Mouse (Mus musculus) layer of hippocampus, postnatal 36 days (tissue): ENCODE measurements around the gene Srcin1. TPM values are rescaled to one million over a fixed set of nuclear protein-coding genes. Genes with fewer than 3 reads are reported as not detected.

Experiments used
- DNase-seq, 2 experiments: peaks; one replicate each; pipeline ENCODE4 v3.0.0; 2022
- total RNA-seq, 2 experiments: library from RNA; stranded (reverse); gene quantifications; 2 replicates each; pipeline ENCODE4 v1.2.3; 2021

Gene Srcin1
- total RNA-seq, 2 experiments from 2014 or later: 230 to 247 TPM

DNA sequence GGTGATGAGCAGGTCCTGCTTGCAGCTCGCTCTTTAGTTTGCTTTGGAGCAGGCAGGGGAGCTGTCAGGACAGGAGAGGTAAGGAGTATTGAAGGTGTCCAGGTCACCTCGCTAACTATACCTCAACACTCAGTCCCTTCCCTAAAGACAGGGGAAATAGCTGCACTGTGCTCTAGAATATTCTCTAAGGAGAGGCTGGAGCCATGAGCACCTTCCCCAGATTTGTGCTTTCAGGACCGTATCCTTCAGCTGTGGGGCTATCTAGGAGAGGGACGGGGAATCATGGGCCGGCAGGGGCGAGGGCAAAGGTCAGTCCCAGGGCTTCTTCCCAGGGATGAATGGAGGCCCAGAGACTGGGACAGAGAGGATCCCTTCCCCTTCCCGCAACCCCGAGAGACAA is 23.8 kb downstream of the Srcin1 start:
- DNase-seq: no peak

DNA sequence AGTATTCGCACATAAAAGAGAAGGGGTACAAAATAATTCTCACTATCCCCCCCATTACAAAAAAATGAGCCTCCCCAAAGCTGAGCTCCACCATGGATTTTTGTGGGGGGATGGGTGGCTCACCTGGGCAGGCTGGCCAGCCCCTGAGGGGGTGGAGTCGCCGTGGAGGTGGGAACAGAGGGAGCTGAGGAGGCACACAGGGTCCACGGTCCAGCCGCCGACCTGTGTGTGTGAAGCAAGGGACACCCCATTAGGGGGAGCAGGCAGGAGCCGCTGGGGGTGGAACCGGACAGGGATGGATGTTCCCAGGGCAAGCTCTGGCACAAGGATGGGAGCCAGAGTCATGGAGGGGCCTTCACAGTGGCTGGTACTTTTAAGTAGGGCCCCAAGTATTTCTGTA is 27.2 kb downstream of the Srcin1 start:
- DNase-seq: no peak

DNA sequence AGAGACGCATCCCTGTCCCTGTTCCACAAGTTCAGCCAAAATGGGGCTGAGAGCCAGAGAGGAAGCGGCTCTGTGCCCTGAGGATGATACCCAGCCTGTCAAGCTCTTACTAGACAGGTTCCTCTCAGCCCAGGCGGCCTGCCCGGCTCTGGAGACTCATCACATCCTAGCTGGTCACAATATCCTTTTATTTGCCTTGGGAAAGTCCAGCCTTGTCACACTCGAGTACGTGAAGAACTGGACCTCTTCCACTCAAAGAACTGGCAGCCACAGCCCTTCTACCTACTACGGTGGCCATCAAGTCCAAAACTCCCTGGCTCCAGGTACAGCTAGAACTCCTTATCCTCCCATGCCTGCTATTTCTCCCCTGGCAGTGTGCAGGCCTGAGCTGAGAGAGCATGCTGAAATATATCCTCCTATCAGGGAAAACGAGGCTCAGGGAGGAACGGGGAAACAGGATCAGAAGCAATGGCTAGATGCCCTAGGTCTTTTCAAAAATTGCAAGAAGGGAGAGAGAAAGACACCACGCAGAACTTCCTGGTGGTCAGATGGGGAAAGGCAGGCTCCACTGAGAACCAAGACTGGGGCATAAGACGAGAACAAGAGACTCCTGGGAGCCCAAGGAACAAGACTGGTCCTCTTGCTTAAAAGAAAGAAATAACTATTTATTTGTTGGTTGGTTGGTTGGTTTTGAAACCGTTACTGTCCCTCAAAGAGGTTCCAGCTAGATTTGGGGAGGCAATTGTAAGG is 27.9 kb downstream of the Srcin1 start:
- DNase-seq: no peak

DNA sequence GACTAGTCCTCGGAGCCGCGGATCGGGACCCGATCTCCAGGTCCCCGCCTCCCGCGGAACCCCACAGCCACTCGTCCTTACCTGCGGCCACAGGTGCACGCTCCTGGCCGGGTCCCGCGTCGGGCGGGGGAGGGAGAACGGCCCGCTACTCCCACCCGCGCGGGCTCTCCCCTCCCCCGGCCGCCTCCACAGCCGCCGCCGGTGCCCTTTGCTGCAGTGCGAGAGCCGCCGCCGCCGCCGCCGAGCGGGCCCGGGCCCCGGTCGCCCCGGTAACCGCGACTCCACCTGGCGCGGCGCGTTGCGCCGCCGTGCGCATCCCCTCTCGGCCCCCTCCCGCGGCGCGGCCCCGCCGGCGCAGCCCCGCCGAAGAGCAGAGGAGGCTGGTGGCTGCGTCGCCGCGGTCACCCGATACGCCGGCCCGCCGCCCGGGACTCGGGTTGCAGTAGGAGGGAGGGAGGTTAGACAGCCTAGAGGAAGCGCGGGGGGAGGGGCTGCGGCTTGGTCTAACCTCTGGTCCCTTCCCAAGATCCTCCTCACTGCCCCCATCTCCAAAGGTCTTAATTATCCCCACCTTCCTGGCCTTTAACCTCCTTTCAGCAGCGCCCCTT is 29.1 kb downstream of the Srcin1 start:
- DNase-seq: no peak

DNA sequence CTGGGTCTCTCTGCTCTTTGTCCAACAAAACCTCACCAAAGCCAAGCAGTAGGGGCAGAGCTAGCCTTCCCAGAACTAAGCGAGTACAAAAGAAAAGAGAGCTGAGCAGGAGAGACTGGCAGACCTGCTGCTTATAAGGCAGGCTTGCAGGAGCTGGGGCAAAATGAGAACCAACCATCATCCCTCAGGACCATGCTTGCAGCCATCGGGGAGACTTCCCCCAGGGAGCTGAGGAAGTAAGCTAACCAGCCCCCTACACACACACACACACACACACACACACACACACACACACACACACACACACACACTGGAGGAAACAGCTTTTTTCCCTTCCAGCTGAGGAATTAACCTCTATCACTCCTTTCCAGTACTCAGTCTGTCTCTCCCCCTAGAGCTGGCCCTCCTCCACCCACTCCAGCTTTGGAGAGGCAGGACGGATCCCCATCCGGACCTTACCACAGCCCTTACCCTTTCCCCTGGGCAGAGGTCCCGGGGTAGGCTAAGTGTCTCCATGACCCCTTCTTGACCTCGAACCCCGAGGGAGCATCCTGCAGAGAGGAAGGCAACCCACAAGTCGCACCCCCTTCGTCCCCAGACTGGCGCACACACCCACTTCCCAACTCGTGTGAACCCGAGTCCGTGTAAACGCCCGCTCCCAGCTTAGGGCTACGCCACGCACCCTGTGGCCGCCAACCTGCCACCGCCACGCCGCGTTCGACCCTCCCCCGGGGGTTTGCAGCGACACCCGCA is 30.0 kb downstream of the Srcin1 start:
- DNase-seq: no peak

DNA sequence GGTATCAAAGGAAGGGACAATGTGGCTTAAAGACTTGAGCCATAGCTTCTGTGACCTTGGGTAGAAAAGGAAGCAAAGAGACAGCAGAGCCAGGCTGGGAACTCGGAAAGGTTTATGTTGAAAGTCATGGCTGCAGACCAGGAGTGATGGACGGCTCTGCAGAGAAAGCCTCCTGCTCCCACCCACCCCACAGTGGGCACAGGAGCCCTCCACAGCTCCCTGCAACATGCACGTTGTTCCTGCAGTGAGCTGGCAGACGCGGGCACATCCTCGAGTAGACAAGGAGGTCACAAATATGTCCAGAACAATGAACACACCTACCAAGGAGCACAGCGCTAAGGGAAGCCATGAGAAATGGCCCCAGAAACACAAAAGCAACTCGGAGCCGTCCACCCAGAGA is 32.1 kb downstream of the Srcin1 start:
- no peak for DNase-seq

DNA sequence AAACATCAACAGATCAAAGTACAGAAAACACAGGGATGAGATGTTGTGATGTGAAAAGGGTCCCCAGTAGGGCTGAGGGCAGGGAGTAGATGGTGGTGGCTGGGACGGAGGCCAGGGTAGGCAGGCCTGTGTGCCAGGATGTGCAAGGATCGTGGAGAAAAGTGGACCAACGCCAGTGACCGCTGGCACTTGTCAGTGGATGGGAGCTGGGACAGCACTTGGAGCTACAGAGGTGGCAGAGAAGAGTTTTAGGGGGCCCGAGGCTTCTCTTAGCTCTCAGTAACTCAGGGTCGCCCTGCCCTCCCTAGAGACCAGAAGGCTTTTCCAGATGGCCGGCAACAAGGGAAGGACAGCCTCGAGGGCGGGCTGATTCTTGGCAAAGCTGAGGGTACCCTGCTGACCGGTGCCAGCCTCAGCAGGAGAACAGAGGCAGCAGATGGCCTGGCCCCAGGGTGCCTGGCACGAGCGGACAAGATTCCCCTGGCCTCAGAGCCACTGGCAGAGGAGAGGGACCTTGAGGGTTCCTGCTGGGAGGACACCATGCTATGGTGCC is 32.7 kb downstream of the Srcin1 start:
- DNase-seq: peak; percentile 72 to 77

DNA sequence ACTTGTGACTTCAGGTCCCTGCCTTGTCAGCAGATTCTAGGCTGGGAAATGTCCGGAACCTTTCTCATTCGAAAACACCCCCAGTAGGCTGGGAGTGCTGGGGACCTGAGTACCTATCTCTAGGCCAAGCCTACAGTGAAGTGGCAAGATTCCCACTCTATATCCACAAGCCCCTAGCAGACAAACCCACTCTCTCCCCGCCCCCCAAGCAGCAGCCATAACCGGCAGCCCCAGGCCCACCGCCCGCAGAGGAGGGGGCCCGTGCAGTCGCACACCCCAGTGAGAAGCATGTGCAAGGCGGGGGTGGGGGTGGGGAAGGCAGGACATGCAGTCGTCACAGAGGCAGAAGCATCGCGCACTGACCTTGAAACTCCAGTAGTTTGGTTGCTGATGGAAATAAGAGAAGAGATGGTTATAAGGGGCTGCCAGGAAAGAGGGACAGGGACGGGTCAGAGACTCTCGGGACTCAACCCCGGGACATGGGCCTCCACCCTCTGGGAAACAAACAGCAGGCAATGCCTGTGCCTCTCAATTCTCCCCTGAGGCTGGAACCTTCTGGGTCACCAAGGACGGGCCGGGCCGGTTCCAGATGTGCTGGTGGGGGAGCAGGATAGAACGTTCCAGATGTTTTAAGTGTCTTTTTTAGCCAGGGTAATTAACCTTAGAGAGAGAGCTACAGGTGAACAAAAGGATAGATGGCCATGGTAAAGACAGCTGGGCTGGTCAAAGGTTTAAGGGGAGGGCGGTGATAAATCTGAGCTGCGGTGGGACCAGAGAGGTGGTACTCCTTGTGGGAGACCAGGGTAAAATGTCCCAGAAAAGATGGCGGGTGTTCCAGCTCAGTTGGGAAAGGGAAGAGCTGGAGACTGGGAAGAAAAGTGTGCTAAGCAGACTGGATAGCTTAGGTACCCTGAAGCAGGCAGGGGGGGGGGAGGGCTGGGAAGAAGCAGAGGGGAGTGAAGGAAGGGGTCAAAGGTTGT is 33.5 kb downstream of the Srcin1 start:
- DNase-seq: no peak

DNA sequence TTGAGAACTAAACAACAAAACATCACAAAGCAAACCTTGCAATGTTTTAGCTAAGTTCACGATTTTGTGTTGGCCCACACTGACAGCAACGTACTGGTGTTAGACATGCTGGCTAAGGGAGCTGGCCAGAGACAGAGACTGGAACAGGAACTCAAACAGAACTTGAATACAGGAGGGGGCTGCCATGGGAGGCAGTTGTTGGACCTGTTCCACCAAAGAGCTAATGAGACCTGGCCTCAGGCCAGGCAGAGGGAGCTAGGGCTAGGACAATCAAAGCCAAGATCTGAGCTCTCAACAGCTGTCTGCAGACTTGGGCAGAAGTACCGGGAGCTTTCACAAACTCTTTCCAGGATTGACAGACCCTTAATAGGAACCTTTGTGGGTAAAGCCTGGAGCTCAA is 35.4 kb downstream of the Srcin1 start:
- peak; percentile 55 to 68 for DNase-seq

DNA sequence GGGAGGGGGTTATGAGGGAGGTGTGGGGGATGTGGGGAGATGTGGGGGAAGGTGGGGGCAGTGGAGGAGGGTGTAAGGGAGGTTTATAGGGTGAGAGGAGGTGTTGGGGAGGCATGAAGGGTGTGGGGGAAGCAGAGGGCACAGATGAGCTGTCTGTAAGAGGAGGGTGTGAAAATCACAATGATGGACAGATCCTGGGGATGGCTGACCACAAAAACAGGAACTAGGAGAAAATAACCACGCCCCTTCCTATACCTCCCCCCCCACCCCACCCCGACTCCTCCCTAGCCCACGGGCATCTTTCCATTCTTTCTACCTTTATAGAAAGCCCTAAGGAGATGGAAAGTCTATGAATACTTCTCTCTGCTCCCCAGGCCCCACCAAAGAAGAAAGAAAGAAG is 35.9 kb downstream of the Srcin1 start:
- DNase-seq: no peak

DNA sequence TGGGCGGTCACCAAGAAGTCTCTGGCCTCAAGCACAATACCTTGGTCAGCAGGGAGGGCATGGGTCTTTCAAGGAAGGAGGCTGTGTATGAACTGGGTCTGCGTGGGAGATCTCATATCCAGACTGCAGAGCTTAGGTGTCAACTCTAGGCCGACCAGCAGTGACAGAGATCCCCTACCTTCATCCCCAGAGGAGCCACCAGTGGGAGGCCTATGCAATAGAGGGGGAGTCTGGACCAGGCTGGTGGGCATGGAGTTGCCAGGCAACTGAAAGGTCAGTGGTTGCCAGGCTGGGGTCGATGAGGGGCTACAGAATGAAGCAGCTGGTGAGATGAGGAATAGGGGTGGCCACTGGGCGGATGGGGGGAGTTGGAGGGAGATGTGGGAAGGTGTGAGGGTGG is 36.4 kb downstream of the Srcin1 start:
- no peak for DNase-seq

DNA sequence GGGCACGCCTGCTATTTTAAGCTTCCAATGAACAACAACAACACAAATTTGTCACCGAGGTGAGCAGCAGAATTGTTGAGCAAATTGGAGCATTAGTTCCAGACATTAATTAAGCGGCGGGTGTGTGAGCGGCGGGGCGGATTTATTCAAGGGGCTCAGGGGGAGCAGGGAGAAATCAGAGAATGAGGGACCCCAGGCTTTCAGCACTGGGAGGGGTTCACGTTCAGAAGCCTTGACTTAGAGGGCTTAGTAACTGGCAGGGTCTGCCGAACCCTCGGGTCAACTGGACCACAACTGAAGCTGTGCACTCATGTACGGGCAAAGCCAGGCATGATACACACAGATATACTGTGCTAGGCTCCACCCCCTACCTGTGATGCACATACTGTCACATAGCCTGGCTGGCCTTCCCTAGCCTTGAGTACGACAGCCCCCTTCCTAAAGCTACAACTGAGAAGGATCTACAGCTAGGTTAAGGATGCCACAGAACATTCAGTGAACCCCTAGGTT is 38.4 kb downstream of the Srcin1 start:
- DNase-seq: no peak

DNA sequence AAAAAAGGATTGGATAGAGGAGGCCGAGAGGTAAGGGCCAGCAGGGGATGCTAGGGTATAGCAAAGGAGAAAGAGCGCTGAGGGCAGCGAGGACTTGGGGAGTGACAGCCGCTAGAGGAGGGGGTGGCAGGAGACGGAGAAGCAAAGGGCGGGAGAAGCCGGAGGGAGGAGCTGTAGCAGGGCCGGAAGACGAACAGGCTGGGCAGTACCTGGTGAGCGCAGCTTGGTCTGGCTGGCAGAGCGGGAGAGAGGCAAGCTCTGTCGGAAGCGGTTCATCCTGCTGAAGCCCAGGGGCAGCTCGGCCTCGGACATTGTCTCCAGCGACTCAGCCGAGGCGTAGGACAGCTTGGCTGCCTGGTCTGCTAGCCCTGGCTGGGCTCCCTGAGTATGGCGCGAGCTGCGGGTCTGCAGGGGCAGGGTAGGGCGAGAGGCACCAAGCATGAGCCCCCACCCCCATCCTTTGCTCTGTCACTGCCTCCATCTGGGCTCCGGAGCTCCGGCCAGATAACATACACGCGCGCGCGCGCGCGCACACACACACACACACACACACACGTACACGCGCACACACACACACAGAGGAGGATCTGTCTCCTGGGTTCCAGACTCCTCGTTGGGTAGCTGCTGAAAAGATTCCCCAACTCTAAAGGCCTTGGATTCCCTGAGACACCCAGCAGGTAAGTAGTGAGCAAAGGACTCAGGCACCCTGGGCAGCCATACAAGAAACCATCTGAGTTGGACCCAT is 39.0 kb downstream of the Srcin1 start:
- DNase-seq: peak in 1 of 2 experiments; percentile 49

DNA sequence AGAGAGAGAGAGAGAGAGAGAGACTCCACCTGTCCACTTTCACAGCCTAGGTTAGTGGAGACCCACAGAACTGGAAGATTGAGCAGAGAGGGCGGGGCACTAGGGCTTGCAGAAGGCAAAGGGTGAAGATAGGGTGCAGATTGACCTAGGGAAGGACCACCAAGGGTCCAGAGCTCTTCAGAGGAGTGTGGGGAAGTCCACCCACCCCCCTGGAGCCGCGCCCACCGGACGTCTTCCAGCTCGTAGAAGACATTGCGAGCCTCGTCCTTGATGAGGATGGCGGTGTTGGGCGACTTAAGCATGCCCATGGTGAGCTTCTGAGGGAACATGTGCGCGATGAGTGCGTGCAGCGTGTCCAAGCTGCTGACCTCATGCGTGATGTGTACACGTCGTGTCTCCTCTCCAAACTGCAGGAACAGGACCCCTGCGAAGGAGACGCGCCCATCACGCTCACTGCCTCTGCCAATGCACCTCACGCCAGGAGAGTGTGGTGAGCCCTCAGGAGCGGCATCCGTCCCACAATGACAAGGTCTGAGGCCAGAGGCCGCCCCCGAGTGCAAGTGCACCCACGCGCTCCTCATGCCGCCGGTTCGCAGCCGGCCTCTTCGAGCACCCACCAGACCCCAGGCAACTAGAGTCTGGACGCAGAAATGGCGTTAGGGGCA is 39.8 kb downstream of the Srcin1 start:
- no peak for DNase-seq

DNA sequence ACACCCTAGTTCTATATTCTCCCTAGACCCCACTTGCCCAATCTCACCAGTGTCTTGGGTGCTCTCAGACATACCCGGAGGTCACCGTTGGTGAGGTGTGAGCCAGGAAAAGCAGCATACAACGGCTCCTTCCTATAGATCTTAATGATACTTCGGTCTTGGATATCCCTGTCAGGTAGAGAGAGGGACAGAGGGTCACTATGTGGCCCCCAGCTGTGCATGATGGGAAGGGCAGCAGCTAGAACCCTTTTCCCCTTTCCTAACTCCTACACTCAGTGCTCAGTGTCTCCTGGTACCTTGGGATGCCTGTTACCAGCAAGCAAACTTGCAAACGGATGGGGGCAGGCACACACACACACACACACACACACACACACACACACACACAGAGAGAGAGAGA is 40.3 kb downstream of the Srcin1 start:
- no peak for DNase-seq

DNA sequence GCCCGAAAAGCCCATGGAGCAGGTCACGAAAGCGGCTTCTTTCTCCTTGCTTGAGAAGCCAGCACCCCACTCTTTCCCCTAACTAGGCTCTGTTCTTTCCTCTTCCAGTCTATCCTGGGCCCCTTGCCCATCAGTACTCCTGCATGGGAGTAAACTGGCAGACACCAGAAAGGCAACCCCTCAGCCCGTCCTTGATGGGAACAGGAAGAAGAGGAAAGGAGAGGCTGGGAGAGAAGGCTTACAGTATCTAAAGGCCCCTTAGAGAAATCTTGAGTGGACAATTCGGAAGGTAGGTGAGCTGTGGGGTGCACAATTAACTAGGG is 40.7 kb downstream of the Srcin1 start:
- DNase-seq: peak in 1 of 2 experiments; percentile 35

DNA sequence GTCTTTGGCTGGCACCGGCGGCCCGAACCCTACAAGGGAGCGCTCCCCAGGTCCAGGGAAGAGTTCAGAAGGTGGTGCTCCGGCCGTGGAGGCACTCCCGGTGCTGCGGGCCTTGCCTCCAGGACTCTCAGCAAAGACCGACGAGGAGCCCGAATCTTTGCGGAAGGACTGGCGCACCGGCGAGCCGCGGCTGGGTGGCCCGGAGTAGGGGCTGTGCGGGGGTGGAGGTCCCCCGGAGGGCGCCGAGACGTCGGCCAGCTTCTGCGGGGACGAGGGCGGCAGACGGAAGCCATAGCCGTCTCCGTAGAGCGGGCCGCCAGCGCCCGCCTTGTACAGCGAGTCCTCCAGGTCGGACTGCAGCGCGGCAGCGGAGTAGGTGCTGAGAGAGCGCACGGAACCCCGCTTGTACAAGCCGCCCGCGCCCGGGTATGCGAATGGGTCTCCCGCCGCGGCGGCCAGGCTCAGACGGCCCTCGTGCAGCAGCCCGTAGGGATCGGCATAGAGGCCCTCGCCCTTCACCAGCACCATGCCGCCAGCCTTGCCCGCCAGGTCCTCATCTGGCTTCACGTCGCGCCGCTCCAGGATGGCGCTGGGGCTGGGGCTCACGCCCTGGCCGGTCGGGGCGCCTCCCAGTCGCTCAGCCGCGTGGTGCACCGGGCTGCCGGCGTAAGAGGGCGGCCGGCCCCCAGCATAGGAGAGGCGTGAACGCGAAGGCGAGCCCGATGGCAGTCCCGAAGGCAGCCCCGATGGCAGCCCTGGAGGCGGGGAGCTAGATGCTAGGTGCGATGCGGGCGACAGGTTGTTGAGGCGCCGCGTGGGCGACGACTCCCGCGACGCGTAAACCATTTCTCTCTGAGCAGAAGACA is 41.3 kb downstream of the Srcin1 start:
- no peak for DNase-seq

DNA sequence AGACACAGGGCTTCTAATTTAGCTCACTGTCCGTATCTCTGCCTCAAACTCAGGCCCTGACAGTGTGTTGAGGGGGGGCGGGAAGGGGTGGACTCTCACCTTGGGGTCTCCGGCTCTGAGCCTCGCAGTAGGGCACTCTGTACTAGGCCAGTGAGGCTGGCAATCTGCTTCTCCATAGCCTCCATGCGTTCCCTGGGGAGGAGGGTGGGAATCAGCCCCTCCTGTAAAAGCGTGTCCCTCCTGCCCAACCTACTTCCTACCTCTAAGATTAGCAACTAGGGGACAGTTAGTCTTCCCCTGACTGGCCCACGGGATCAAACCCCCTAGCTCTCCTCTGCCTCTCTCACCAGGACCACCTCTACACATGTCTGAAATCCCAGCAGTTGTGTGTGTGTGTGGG is 42.3 kb downstream of the Srcin1 start:
- no peak for DNase-seq

DNA sequence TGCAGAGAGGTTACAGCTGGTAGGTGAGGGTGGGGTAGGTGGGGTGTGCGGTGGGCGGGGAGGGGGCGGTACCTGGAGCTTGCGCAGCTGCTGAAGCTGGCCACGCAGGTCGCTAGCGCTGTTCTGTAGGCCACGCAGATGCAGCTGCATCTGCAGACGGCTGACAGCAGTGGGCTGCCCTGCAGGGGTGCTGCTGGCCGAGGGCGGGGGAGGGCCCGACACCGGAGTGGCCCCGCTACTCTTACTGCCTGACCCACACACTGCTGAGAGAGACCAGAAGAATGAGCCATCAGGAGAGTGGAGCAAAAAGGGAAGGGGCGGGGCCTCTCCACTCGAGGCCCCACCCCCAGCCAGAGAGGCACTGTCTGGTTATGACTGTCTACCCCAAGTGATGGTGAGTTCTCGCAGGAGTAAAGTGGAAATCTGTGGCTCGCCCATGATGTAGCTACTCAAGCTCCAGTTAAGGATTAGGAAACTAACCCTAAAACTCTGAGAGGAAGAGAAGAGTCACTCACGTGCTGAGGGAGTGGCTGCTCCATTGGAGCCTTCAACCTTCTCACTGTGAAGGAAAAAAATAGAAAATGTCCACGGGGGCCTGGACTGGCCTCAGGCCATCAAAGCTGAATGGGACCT is 42.9 kb downstream of the Srcin1 start:
- DNase-seq: no peak
